Mouse (Mus musculus) limb, embryonic 14.5 days (tissue): ENCODE data around the gene Adamts6. TPM values are rescaled to one million over a fixed set of nuclear protein-coding genes. Genes with fewer than 3 reads are reported as not detected.
A peak's percentile ranks its signal among the peaks of the same experiment; 100 is the strongest.

Experiments
- ATAC-seq: fragments of 200-750 bp; cut with Nextera tagmentation; 2 replicates; pipeline ENCODE4 v1.8.0; 2017; ENCODE audit warnings: low read depth, moderate number of reproducible peaks, moderate TSS enrichment; ENCODE audit not compliant: low FRiP score
- DNase-seq: peaks from one replicate; pipeline ENCODE4 v3.0.0-alpha.2; 2015; ENCODE audit warnings: low spot score
- H3K27ac ChIP-seq: fragments of 300-500 bp; sonication (generic); replicated peaks from 2 replicates; pipeline ENCODE4 v1.5.1; 2014; ENCODE audit warnings: low read depth, mild to moderate bottlenecking, low read length, moderate library complexity, mixed read lengths
- H3K27me3 ChIP-seq: fragments of 300-500 bp; sonication (generic); 2 replicates; pipeline ENCODE4 v1.6.1; 2014; ENCODE audit warnings: low read length, mixed read lengths; ENCODE audit not compliant: control insufficient read depth, insufficient read depth
- H3K36me3 ChIP-seq: fragments of 300-500 bp; sonication (generic); 2 replicates; pipeline ENCODE4 v1.6.1; 2014; ENCODE audit warnings: mild to moderate bottlenecking, low read length, moderate library complexity, mixed read lengths; ENCODE audit not compliant: control insufficient read depth, insufficient read depth
- H3K4me1 ChIP-seq: fragments of 300-500 bp; sonication (generic); 2 replicates; pipeline ENCODE4 v1.6.1; 2014; ENCODE audit warnings: antibody characterized with exemption, low read length, mixed read lengths; ENCODE audit not compliant: control insufficient read depth, insufficient read depth
- H3K4me2 ChIP-seq: fragments of 300-500 bp; sonication (generic); replicated peaks from 2 replicates; pipeline ENCODE4 v1.6.1; 2014; ENCODE audit warnings: low read depth, mild to moderate bottlenecking, low read length, moderate library complexity; ENCODE audit not compliant: severe bottlenecking
- H3K4me3 ChIP-seq: fragments of 300-500 bp; sonication (generic); replicated peaks from 2 replicates; pipeline ENCODE4 v1.5.1; 2014; ENCODE audit warnings: low read length
- H3K9ac ChIP-seq: fragments of 300-500 bp; sonication (generic); 2 replicates; pipeline ENCODE4 v1.6.1; 2014; ENCODE audit warnings: mild to moderate bottlenecking, low read depth, low read length, moderate library complexity; ENCODE audit not compliant: severe bottlenecking
- H3K9me3 ChIP-seq: fragments of 300-500 bp; sonication (generic); 2 replicates; pipeline ENCODE4 v1.6.1; 2016; ENCODE audit warnings: low read length; ENCODE audit not compliant: control insufficient read depth
- POLR2A ChIP-seq: fragments of 200-500 bp; IDR thresholded peaks from 2 replicates; pipeline ENCODE4 v1.8.0; 2012; ENCODE audit warnings: inconsistent platforms, mild to moderate bottlenecking, moderate library complexity, borderline replicate concordance; ENCODE audit not compliant: insufficient read depth, insufficient read length; ENCODE audit errors: extremely low read depth
- WGBS: fragments of 180-500 bp; shearing (Covaris S2); extraction: QIAGEN DNeasy Blood & Tissue Kit; methylation state at CpG from one replicate; pipeline ENCODE4 v1.1.7; 2014; 5-methylcytosine and 5-hydroxymethylcytosine counted together
- polyA plus RNA-seq, 2 experiments: library from polyadenylated mRNA; depleted of rRNA in 1 of 2; stranded (reverse) in 1 of 2; unstranded in 1 of 2; fragments of >200 nt; fragmentation: Nextera tagmentation in 1 of 2; extraction: Ambion mirVana in 1 of 2; gene quantifications; 2 replicates each; pipeline versions ENCODE4 v1.2.1 to v1.2.3; 2012 to 2014

Adamts6 gene
- polyA plus RNA-seq (2012; rRNA removed) (13.8 and 16.1 TPM in 2 replicates), polyA plus RNA-seq (2014; fragmentation: Nextera tagmentation; extraction: Ambion mirVana) (5.0 and 6.2 TPM in 2 replicates)

DNA sequence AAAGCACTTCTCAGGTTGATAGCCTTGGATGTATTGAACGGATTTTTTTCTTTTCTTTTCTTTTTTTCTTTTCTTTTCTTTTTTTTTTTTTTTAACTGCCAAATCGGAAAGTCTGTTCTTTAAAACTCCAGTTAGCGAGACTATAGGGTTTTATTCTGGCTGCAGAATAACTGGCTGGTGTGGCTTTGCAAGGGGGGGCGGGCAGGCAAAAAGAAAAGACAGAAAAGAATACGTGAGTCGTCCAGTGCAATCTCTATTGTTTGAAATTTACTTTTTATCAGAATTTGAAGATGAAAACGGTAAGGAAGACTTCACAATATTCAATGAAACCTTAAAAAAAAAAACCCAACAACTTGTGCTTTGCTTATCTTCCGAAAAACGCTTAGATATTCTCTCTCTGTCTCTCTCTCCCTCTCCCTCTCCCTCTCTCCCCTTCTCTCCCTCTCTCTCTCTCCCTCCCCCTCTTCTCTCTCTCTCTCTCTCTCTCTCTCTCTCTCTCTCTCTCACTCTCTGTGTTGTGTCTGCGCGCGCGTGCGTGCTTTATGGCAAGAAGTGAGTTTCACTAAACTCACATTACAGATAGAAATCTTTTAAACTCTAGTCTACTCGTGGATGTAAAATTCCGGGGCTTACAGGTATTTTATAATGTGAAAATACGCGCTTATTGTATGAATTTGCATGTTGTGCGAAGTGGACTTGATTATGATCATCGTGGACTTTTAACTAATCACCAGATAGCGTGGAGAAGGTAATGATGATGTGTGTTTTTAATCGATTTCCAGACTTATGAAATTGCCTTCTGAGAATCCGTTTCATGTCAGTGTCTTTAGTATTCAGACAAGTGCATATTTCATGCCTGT, at the start of gene Adamts6:
Adamts6 (plus strand) TSS at position 470 of the 860 bp plus-strand sequence.
- peak within 1 kb of the TSS; percentile 49 for H3K4me3 ChIP-seq
- H3K36me3 ChIP-seq = no peaks in the 10 kb centered on the region
- DNase-seq = peak; percentile 18
- peak within 1 kb of the TSS; percentile 48 for H3K9ac ChIP-seq
- no peaks in the 10 kb centered on the region for H3K9me3 ChIP-seq
- peak within 1 kb of the TSS; percentile 71 for H3K4me2 ChIP-seq
- no peak for ATAC-seq
- under 1% methylated on average over 23 of the region's 23 CpGs for WGBS
- no peaks in the 10 kb centered on the region for H3K4me1 ChIP-seq
- H3K27me3 ChIP-seq = no peaks in the 10 kb centered on the region
- H3K27ac ChIP-seq = peak within 1 kb of the TSS; percentile 87
- no peak for TF ChIP-seq POLR2A

DNA sequence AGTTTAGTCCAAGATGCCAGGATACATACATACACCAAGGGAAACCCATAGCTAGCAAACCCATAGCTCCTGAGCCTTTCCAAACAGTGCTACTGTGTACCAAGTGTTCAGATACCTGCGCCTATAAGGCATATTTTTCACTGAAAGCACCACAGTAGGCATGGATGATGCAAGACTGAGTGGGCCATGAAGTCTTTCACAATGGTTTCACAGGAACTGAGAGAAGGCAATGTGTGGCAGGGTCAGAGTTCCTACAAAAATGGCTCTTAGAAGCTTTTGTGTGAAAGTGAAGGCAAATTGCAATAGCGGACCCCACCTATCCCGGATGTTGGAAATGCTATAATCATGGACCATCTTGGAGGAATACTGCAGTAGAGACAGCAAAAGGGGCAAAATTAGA, 28.6 kb upstream of the Adamts6 start:
- no peak overlapping the region for H3K27ac ChIP-seq
- 93% methylated on average over 3 of the region's 3 CpGs for WGBS
- DNase-seq = no peak
- H3K4me3 ChIP-seq = no peak overlapping the region
- no peak for ATAC-seq
- no peak overlapping the region for H3K4me2 ChIP-seq
- no peak overlapping the region for H3K9ac ChIP-seq
- H3K36me3 ChIP-seq = no peaks in the 10 kb centered on the region
- H3K27me3 ChIP-seq = no peaks in the 10 kb centered on the region
- TF ChIP-seq POLR2A = no peak
- no peaks in the 10 kb centered on the region for H3K4me1 ChIP-seq
- no peaks in the 10 kb centered on the region for H3K9me3 ChIP-seq

DNA sequence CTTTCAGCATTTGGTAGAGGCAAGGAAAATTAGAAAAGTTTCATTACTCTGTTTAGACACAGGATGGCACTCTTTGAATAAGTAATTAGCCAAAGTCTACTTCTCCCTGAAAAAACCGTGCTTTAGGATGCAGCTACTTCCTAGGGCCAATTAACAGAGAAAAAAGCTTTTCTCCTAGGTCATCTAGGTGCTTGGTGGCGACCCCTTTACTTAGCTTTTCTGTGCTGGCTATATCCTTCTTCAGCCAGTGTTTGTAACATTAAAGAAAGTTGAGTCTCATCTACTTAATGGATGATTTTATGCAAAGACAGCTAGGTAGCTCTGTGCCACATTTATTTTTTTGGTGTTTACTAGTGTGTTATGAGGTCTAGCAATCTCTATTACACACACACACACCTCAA, 2.6 kb upstream of the Adamts6 start:
- 0 out of 2 replicates have a peak overlapping the region, but pooled peaks have one; percentile 71 for H3K4me2 ChIP-seq
- 0% methylated on average over 2 of the region's 2 CpGs for WGBS
- H3K4me1 ChIP-seq = no peaks in the 10 kb centered on the region
- H3K27me3 ChIP-seq = no peaks in the 10 kb centered on the region
- peak; percentile 82 for DNase-seq
- ATAC-seq = 0 out of 2 replicates have a peak, but pooled peaks have one; percentile 25
- H3K27ac ChIP-seq = no peak overlapping the region
- no peak overlapping the region for H3K4me3 ChIP-seq
- TF ChIP-seq POLR2A = no peak
- no peaks in the 10 kb centered on the region for H3K36me3 ChIP-seq
- H3K9me3 ChIP-seq = no peaks in the 10 kb centered on the region
- no peak overlapping the region for H3K9ac ChIP-seq

DNA sequence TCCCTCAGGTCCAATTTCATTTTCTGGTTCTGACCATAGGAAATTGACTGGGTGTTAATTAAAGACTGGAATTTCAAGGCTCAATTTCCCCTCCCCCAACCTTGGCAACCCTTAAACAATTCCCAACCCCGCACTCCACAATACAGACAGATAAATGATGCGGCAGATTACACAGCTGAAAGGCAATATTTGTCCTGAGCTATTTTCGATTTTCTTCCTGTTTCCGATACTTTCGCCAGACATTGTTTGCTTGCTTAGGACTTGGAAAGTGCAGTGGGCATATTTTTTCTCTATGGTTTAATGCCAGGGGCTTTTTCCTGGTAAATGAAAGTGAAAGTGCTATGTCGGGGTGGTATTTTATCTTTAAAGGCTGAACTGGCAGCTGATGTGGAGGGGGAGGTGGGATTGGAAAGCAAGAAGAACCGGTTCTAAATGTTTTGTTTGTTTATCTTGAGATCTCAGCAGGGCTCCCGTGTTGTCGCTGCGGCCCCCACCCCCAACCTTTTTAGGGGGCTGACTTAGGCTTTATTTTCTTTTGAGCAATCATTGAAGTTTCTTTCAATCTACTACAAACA, 1.8 kb upstream of the Adamts6 start:
- TF ChIP-seq POLR2A = no peak
- H3K4me2 ChIP-seq = peak overlapping the region; percentile 71
- DNase-seq (peak; percentile 21), ATAC-seq (no peak)
- H3K27ac ChIP-seq = peak overlapping the region; percentile 87
- peak overlapping the region; percentile 54 for H3K9ac ChIP-seq
- no peaks in the 10 kb centered on the region for H3K27me3 ChIP-seq
- WGBS = under 1% methylated on average over 10 of the region's 10 CpGs
- H3K36me3 ChIP-seq = no peaks in the 10 kb centered on the region
- H3K4me1 ChIP-seq = no peaks in the 10 kb centered on the region
- peak overlapping the region; percentile 49 for H3K4me3 ChIP-seq
- H3K9me3 ChIP-seq = no peaks in the 10 kb centered on the region

DNA sequence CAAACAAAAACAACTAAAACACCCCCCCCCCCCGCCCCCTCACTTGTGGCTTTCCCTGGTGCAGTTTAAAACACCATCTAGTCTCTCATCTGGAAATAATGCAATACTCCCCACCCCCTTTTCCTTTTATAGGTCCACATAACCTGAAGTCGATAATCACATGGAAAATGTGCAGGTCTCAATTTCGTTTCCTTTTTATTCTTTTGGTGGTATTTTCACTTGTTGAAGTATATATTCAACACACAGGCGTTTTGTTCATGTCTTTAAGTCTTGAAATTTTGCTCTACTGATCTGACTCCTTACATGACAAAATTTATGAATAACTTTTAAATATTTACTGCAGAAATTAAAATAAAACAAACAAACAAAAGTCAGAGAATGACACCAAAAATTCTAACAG, 1.3 kb upstream of the Adamts6 start:
- WGBS = 2% methylated on average over 4 of the region's 4 CpGs
- Histone ChIP-seq H3K36me3 (no peaks in the 10 kb centered on the region), H3K27ac (peak overlapping the region; percentile 87), H3K27me3 (no peaks in the 10 kb centered on the region), H3K9me3 (no peaks in the 10 kb centered on the region), H3K9ac (peak overlapping the region; percentile 54), H3K4me1 (no peaks in the 10 kb centered on the region), H3K4me3 (peak overlapping the region; percentile 49), H3K4me2 (peak overlapping the region; percentile 71)
- DNase-seq (peak; percentile 64), ATAC-seq (no peak)
- no peak for TF ChIP-seq POLR2A
